Mouse (Mus musculus) ES-E14 (cell line): ENCODE measurements around the gene Smad3. TPM values are rescaled to one million over a fixed set of nuclear protein-coding genes. Genes with fewer than 3 reads are reported as not detected.

Source experiments
- DNase-seq: peaks from one replicate; pipeline ENCODE4 v3.0.0-alpha.2; 2013; ENCODE audit warnings: low read depth, low spot score
- H3K27ac ChIP-seq: 2 replicates; pipeline ENCODE4 v1.5.1; 2012; ENCODE audit warnings: low read depth, mild to moderate bottlenecking, low read length, moderate library complexity, mixed read lengths; ENCODE audit not compliant: poor library complexity, insufficient read depth, severe bottlenecking
- H3K36me3 ChIP-seq: 2 replicates; pipeline ENCODE4 v1.6.1; 2012; ENCODE audit warnings: mild to moderate bottlenecking, low read length, moderate library complexity, mixed read lengths; ENCODE audit not compliant: control insufficient read depth, poor library complexity, insufficient read depth, severe bottlenecking
- H3K4me1 ChIP-seq, 2 experiments: fragments of 150-350 bp in 1 of 2; sonication (generic) in 1 of 2; 2 replicates each; pipeline ENCODE4 v1.6.1; 2012; ENCODE audit warnings: low read length in 2 of 2, mild to moderate bottlenecking in 1 of 2, mixed read lengths in 1 of 2; ENCODE audit not compliant: control insufficient read depth in 2 of 2, insufficient read depth in 2 of 2, poor library complexity in 1 of 2
- H3K4me3 ChIP-seq, 2 experiments: fragments of 150-350 bp in 1 of 2; sonication (generic) in 1 of 2; 2 replicates each; pipeline ENCODE4 v1.5.1; 2012; ENCODE audit warnings: low read length in 2 of 2, low read depth in 1 of 2, mild to moderate bottlenecking in 1 of 2, mixed read lengths in 1 of 2; ENCODE audit not compliant: insufficient read depth in 1 of 2, poor library complexity in 1 of 2, severe bottlenecking in 1 of 2
- H3K9ac ChIP-seq: 2 replicates; pipeline ENCODE4 v1.6.1; 2012; ENCODE audit warnings: low read depth, mild to moderate bottlenecking, low read length, mixed read lengths; ENCODE audit not compliant: poor library complexity, insufficient read depth, severe bottlenecking
- H3K9me3 ChIP-seq: fragments of 150-350 bp; sonication (generic); 2 replicates; pipeline ENCODE4 v1.6.1; 2012; ENCODE audit warnings: low read depth, mild to moderate bottlenecking, low read length; ENCODE audit not compliant: control insufficient read depth, insufficient read depth
- CHD2 ChIP-seq: IDR thresholded peaks from 2 replicates; pipeline ENCODE4 v1.6.1; 2014; ENCODE audit warnings: mild to moderate bottlenecking, low read depth, low read length, inconsistent platforms
- HCFC1 ChIP-seq: IDR thresholded peaks from 2 replicates; pipeline ENCODE4 v1.6.1; 2012; ENCODE audit warnings: low read length, inconsistent platforms, borderline replicate concordance; ENCODE audit not compliant: insufficient read depth
- MAFK ChIP-seq: IDR thresholded peaks from 2 replicates; pipeline ENCODE4 v1.6.1; 2014; ENCODE audit warnings: mild to moderate bottlenecking, low read depth, low read length, inconsistent platforms; ENCODE audit not compliant: insufficient read depth
- ZC3H11A ChIP-seq: IDR thresholded peaks from 2 replicates; pipeline ENCODE4 v1.6.1; 2012; ENCODE audit warnings: low read depth, mild to moderate bottlenecking, inconsistent platforms, low read length, borderline replicate concordance
- ZNF384 ChIP-seq: IDR thresholded peaks from 2 replicates; pipeline ENCODE4 v1.6.1; 2012; ENCODE audit warnings: low read depth, low read length, inconsistent platforms
- in situ Hi-C, 2 experiments: fragments of 600-800 bp; cut with MboI; formaldehyde crosslinking; loops; one replicate each; pipeline ENCODE4 v1.15.1; 2025; ENCODE audit warnings: low sequenced_read_pairs in 2 of 2, inconsistent platforms in 1 of 2; ENCODE audit not compliant: unreplicated experiment in 2 of 2
- total RNA-seq: library from RNA; depleted of rRNA; stranded (reverse); fragments of 300-350 nt; gene quantifications from 2 replicates; pipeline ENCODE4 v1.2.3, GENCODE M21; 2012

The Smad3 gene
- total RNA-seq, 1 experiment: 15.2 TPM

DNA sequence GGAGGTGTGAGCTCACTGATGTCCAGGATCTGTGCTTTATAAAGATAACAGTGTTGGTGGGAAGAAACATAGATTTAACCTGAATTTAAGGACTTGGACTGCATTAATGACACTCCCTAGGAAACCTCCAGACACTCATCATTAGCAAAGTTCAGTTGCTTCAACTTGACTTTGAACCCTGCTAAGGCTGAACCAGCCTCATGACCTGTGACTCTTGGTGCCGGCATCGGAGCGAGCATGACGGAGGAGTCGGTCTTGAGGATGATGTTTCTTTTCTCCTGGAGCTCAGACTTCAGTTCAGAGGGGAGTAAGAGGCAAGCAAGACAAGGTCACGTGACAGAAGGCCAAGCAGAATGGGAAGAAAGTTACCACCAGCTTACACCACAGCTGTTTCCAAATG is 113.8 kb downstream of the Smad3 start:
- Histone ChIP-seq H3K4me1 (peaks cover 0 to 2% of the 10 kb centered on the region in 2 experiments; a peak in 1 of 4 replicates), H3K9ac (no peak overlapping the region), H3K27ac (no peak overlapping the region), H3K9me3 (no peaks in the 10 kb centered on the region), H3K36me3 (peaks cover 27% of the 10 kb centered on the region; the same call in 1 of the 2 replicates), H3K4me3 (no peak overlapping the region)
- TF ChIP-seq ZNF384 (no peak), HCFC1 (no peak), ZC3H11A (no peak), CHD2 (no peak), MAFK (no peak)
- in situ Hi-C loops: loop anchor here in 1 of 2 experiments (25.0 kb wide), 1 partner anchor 193 kb away; no protein-coding TSS in a partner anchor
- DNase-seq: no peak

DNA sequence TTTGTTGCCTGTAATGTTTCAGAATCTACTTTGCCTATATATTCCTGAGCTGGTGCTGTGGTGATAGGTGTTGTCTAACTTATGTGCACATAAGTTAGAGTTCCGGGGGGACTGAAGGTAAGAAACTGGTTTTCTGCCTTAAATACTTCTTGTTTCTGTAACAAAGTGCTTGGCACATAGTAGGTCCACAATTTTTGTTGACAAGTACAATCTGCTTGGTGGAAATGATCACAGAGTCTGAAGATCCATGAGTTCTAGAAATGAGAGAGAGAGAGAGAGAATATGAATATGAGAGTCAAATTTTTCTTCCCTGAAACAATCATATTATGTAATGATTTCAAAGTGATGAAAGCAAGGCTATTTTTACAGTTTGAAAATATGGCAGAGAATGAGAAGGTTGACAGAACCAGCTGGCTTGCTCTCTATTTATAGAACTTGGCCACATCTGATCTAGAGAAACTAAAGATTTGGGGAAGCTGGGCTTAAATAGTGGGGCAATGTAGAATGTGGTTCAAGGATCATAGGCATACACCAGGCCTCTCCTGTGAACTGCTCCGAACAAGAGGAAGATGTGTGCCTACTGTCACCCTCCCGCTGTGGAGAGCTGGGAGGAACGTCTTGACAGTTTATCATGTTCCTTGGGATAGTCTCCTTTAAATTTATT is 115.7 kb downstream of the Smad3 start:
- no peaks in the 10 kb centered on the region for H3K9me3 ChIP-seq
- no peak for TF ChIP-seq ZNF384
- H3K9ac ChIP-seq: no peak overlapping the region
- no peak overlapping the region for H3K27ac ChIP-seq
- in situ Hi-C loops: loop anchor here in 1 of 2 experiments (25.0 kb wide), 1 partner anchor 195 kb away; no protein-coding TSS in a partner anchor
- peaks cover 29% of the 10 kb centered on the region; the same call in 1 of the 2 replicates for H3K36me3 ChIP-seq
- H3K4me1 ChIP-seq: peaks cover 0 to 2% of the 10 kb centered on the region in 2 experiments; a peak in 1 of 4 replicates
- DNase-seq: no peak
- H3K4me3 ChIP-seq: no peak overlapping the region

DNA sequence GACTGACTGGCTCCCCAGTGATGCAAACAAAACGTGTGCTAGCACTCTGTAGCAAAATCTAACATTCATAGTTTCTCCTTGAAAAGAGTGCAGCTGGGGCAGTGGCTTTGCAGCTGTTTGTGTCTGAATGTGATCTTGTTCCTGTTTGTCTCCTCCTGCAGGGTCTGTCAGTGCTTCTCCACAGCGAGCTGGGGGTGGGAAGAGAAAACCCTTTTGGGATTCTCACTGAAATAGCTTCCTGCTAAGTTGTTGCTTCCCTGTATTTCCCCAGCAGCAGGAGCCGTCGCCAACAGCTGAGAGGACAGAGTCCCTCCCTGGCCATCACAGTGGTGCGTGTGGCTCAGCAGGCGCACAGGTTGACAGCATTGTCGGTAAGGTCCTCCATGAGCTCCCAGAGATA is 121.7 kb downstream of the Smad3 start:
- Histone ChIP-seq H3K9ac (no peak overlapping the region), H3K4me3 (no peak overlapping the region), H3K4me1 (peaks cover 0 to 6% of the 10 kb centered on the region in 2 experiments; a peak in 1 of 4 replicates), H3K27ac (no peak overlapping the region), H3K9me3 (no peaks in the 10 kb centered on the region), H3K36me3 (peaks cover 28% of the 10 kb centered on the region)
- in situ Hi-C loops: loop anchor here in 1 of 2 experiments (25.0 kb wide), 1 partner anchor 201 kb away; no protein-coding TSS in a partner anchor
- TF ChIP-seq MAFK (no peak), HCFC1 (no peak), ZC3H11A (no peak), CHD2 (no peak), ZNF384 (no peak)
- no peak for DNase-seq

DNA sequence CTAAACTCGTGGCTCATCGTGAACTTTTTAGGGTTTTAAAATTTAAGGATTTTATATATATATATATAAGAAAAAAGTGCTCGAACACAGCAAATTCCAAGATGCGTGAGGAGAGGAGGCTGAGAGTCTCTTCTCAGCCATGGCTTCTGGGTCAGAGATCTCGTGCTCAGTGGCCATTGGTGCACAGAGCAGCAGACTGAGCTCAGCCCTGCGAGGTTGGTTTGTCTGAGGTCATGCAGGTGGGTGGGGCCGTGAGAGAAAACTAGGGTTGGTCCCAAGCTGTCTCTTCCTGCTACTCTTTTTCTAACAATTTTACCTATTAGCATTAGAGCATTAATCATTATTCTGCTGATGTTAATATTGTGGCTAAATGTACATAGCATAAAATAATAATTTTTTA is 124.5 kb downstream of the Smad3 start:
- Histone ChIP-seq H3K9ac (no peak overlapping the region), H3K4me1 (peaks cover 0 to 6% of the 10 kb centered on the region in 2 experiments; a peak in 1 of 4 replicates), H3K36me3 (peaks cover 15% of the 10 kb centered on the region), H3K9me3 (no peaks in the 10 kb centered on the region), H3K27ac (no peak overlapping the region), H3K4me3 (no peak overlapping the region)
- no peak for DNase-seq
- in situ Hi-C loops: loop anchor here in 1 of 2 experiments (25.0 kb wide), 1 partner anchor 204 kb away; no protein-coding TSS in a partner anchor
- TF ChIP-seq ZC3H11A (no peak), CHD2 (no peak)

DNA sequence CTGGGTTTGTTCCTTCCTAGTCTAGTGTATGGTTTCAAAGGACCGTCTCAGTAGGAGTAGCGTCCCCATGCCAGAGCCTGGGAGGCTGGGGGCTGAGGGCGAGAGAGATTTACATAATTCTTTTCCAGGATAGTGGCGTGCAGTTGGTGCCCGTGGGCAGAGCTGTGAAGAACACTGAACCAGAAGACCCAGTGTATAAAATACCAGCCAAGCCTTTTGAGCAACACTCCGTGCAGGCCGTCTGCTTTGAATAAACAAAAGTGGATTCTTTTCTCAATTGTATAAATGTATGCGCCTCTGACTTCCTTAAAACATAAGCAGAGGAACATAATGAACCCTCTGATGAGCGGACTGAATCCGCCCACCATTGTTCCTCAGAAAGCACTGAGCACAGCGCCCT is 124.9 kb downstream of the Smad3 start:
- Histone ChIP-seq H3K27ac (no peak overlapping the region), H3K4me1 (peaks cover 0 to 6% of the 10 kb centered on the region in 2 experiments; a peak in 1 of 4 replicates), H3K9ac (no peak overlapping the region), H3K9me3 (no peaks in the 10 kb centered on the region), H3K36me3 (peaks cover 15% of the 10 kb centered on the region), H3K4me3 (no peak overlapping the region)
- in situ Hi-C loops: loop anchor here in 1 of 2 experiments (25.0 kb wide), 1 partner anchor 204 kb away; no protein-coding TSS in a partner anchor
- DNase-seq: no peak
- no peak for TF ChIP-seq HCFC1
- no peak for TF ChIP-seq MAFK
- no peak for TF ChIP-seq ZNF384
- TF ChIP-seq ZC3H11A: no peak
- no peak for TF ChIP-seq CHD2
